Mouse (Mus musculus) intestine, postnatal 0 days (tissue): ENCODE results near the gene Tspan11. TPM values are rescaled to one million over a fixed set of nuclear protein-coding genes. Genes with fewer than 3 reads are reported as not detected.

Experiments used
- ATAC-seq: fragments of 200-750 bp; cut with Nextera tagmentation; 2 replicates; pipeline ENCODE4 v1.8.0; 2017; ENCODE audit warnings: mild to moderate bottlenecking, moderate TSS enrichment, moderate library complexity
- H3K27ac ChIP-seq: fragments of 300-500 bp; sonication (generic); 2 replicates; pipeline ENCODE4 v1.5.1; 2014; ENCODE audit warnings: mild to moderate bottlenecking, low read depth, low read length, moderate library complexity
- H3K27me3 ChIP-seq: fragments of 300-500 bp; sonication (generic); replicated peaks from 2 replicates; pipeline ENCODE4 v1.6.1; 2014; ENCODE audit warnings: low read length, mixed read lengths; ENCODE audit not compliant: control insufficient read depth, insufficient read depth
- H3K36me3 ChIP-seq: fragments of 300-500 bp; sonication (generic); 2 replicates; pipeline ENCODE4 v1.6.1; 2014; ENCODE audit warnings: mild to moderate bottlenecking, moderate library complexity; ENCODE audit not compliant: control insufficient read depth, insufficient read depth
- H3K4me1 ChIP-seq: fragments of 300-500 bp; sonication (generic); replicated peaks from 2 replicates; pipeline ENCODE4 v1.6.1; 2014; ENCODE audit warnings: antibody characterized with exemption, low read length, mixed read lengths; ENCODE audit not compliant: control insufficient read depth, insufficient read depth
- H3K4me2 ChIP-seq: fragments of 300-500 bp; sonication (generic); replicated peaks from 2 replicates; pipeline ENCODE4 v1.6.1; 2014; ENCODE audit warnings: low read depth, mild to moderate bottlenecking, moderate library complexity
- H3K4me3 ChIP-seq: fragments of 300-500 bp; sonication (generic); 2 replicates; pipeline ENCODE4 v1.5.1; 2014; ENCODE audit warnings: low read depth, low read length
- H3K9ac ChIP-seq: fragments of 300-500 bp; sonication (generic); 2 replicates; pipeline ENCODE4 v1.6.1; 2014; ENCODE audit warnings: mild to moderate bottlenecking, low read depth, low read length
- H3K9me3 ChIP-seq: fragments of 300-500 bp; sonication (generic); 2 replicates; pipeline ENCODE4 v1.6.1; 2016; ENCODE audit warnings: mixed run types; ENCODE audit not compliant: control insufficient read depth
- CTCF ChIP-seq: sonication (generic); IDR thresholded peaks from 2 replicates; pipeline ENCODE4 v1.5.1; 2016; ENCODE audit warnings: low read depth, mild to moderate bottlenecking, control low read depth, antibody characterized with exemption, moderate library complexity
- WGBS: fragments of 180-500 bp; shearing (Covaris S2); extraction: QIAGEN DNeasy Blood & Tissue Kit; methylation state at CpG from one replicate; pipeline ENCODE4 v1.1.7; 2014; 5-methylcytosine and 5-hydroxymethylcytosine counted together
- polyA plus RNA-seq: library from polyadenylated mRNA; unstranded; fragments of >200 nt; fragmentation: Nextera tagmentation; extraction: Ambion mirVana; gene quantifications from 2 replicates; pipeline ENCODE4 v1.2.1, GENCODE M21; 2015

Gene Tspan11
- polyA plus RNA-seq, 1 experiment from 2014 or later = 2.7 TPM

DNA sequence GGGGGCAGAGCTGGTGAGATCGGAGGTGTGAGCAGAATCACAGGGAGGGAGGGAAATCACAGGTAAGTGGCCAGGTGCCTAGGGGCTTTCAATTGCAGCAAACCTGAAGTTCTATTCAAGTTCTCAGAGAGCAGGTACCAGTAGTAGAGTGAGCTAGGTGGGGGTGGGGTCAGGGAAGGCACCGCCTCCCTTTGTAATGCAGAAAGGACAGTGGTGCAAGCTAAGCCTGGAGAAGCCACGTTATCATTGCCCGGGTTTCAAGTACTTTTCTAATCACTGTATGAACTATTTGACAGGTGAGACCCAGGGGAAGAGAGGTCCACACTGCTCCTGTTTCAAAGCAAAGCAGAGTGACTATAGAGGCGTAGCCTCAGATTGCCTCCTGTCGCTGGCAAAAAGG, 6.2 kb downstream of the Tspan11 start:
- Histone ChIP-seq H3K27ac (no peak overlapping the region), H3K4me3 (no peak overlapping the region), H3K9me3 (no peaks in the 10 kb centered on the region), H3K36me3 (no peaks in the 10 kb centered on the region), H3K27me3 (no peaks in the 10 kb centered on the region), H3K4me2 (no peak overlapping the region), H3K4me1 (no peaks in the 10 kb centered on the region), H3K9ac (no peak overlapping the region)
- 30% methylated on average over 6 of the region's 6 CpGs for WGBS
- no peak for TF ChIP-seq CTCF
- ATAC-seq = no peak

DNA sequence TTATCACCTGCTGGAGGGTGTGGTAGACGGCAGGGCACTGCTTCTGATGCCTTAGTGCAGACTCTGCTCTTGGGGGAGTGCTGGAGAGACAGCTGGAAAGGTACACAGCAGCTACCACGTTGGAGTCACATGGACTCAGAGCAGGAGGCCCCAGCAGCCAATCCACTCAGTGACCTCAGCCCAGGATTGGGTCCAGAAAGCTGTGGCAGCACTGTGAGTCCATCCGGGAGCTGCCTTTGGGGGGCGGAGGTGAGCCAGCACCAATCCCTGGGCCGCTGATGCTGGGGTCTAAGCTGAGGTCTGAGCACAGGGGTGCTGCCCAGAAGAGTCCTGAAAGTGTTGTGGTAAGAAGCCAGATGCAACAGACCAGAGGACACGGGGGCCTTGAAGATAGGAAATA, 7.6 kb downstream of the Tspan11 start:
- TF ChIP-seq CTCF = no peak
- Histone ChIP-seq H3K27me3 (no peaks in the 10 kb centered on the region), H3K36me3 (no peaks in the 10 kb centered on the region), H3K9me3 (no peaks in the 10 kb centered on the region), H3K9ac (no peak overlapping the region), H3K4me2 (no peak overlapping the region), H3K4me3 (no peak overlapping the region), H3K4me1 (no peaks in the 10 kb centered on the region), H3K27ac (no peak overlapping the region)
- 25% methylated on average over 6 of the region's 6 CpGs for WGBS
- ATAC-seq = no peak

DNA sequence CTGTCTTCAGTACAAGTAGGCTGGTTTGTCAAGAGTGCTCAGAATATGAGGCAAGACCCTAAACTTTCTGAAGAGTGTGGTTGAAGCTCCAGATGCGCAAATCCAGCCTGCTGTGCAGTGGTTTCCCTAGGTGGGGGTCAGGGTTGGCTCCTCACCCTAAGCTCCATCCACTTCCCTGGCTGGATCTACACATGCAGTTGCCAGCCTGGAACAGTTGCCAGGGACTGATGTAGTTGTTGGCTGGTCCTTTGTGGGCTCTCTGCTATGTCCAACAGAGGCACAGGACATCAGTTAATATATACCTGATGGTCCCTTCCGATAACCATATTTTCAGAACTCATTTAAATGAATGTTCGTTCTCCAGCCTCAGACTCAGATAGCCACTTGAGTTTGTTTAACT, 9.0 kb downstream of the Tspan11 start:
- Histone ChIP-seq H3K36me3 (no peaks in the 10 kb centered on the region), H3K27me3 (no peaks in the 10 kb centered on the region), H3K9me3 (no peaks in the 10 kb centered on the region), H3K27ac (no peak overlapping the region), H3K4me2 (no peak overlapping the region), H3K4me3 (no peak overlapping the region), H3K4me1 (no peaks in the 10 kb centered on the region), H3K9ac (no peak overlapping the region)
- 65% methylated on average over 3 of the region's 3 CpGs for WGBS
- no peak for TF ChIP-seq CTCF
- no peak for ATAC-seq

DNA sequence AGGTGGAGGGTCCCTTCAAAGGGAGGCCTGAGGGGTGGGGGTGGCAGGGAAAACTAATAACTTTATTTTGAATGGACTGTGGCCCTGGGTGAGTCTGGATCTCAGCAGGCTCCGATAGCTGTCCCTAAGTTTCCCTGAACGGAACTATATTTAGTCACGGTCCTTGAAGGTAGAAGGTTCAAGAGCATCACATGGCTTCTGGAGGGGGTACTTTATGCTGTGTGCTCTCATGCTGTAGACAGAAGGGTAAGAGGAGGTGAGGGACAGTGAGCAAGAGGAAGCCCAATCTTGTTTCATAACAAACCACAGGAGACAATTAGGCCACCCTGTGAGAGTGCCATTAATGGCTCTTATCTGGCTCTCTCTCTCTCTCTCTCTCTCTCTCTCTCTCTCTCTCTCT, 10.0 kb downstream of the Tspan11 start:
- 90% methylated on average over 3 of the region's 3 CpGs for WGBS
- ATAC-seq = no peak
- Histone ChIP-seq H3K36me3 (no peaks in the 10 kb centered on the region), H3K9ac (no peak overlapping the region), H3K9me3 (no peaks in the 10 kb centered on the region), H3K27ac (no peak overlapping the region), H3K4me3 (no peak overlapping the region), H3K4me2 (no peak overlapping the region), H3K27me3 (no peaks in the 10 kb centered on the region), H3K4me1 (no peaks in the 10 kb centered on the region)
- TF ChIP-seq CTCF = no peak

DNA sequence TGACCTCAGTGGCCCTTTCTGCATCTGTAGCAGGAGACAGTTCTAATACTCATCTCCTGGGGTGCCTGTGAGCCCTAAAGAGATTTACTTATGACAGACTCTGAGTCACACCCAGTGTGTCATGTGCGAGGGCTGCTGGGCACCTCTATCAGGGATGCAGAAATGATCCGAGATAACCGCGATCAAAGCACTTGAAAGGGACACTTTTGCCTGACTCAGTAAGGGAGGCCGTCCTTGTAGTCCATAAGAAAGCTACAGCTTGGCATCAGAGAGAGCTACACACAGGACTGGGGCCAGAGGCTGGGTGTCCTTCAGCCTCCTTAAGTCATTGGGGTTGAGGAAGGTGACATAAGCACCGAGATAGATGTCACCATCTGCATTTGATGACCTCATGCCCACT, 12.7 kb downstream of the Tspan11 start:
- TF ChIP-seq CTCF = no peak
- Histone ChIP-seq H3K9me3 (no peaks in the 10 kb centered on the region), H3K4me2 (no peak overlapping the region), H3K4me1 (no peaks in the 10 kb centered on the region), H3K36me3 (no peaks in the 10 kb centered on the region), H3K4me3 (no peak overlapping the region), H3K27me3 (no peaks in the 10 kb centered on the region), H3K27ac (no peak overlapping the region), H3K9ac (no peak overlapping the region)
- 78% methylated on average over 6 of the region's 6 CpGs for WGBS
- ATAC-seq = no peak

DNA sequence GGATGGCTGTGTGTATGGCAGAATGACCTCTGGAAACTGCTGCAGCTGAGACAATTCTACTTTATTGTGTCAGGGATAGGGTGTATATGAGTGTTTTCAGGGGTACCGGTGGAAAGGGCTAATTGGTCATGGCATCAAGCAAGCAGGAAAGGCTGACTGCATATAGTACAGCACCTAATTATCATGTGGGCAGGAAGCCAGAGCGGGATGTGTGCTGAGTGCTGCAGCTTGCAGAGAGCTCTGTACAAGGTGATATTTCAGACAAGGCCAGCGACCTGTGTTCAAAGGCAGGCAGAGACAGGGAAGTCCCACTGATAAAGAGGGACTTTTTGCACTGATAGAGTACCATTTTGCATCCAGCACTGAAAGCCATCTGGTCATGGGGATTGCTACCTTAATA, 13.9 kb downstream of the Tspan11 start:
- Histone ChIP-seq H3K27me3 (no peaks in the 10 kb centered on the region), H3K9ac (no peak overlapping the region), H3K27ac (no peak overlapping the region), H3K4me2 (no peak overlapping the region), H3K36me3 (no peaks in the 10 kb centered on the region), H3K4me1 (no peaks in the 10 kb centered on the region), H3K9me3 (no peaks in the 10 kb centered on the region), H3K4me3 (no peak overlapping the region)
- TF ChIP-seq CTCF = no peak
- no peak for ATAC-seq
- 76% methylated on average over 3 of the region's 3 CpGs for WGBS

DNA sequence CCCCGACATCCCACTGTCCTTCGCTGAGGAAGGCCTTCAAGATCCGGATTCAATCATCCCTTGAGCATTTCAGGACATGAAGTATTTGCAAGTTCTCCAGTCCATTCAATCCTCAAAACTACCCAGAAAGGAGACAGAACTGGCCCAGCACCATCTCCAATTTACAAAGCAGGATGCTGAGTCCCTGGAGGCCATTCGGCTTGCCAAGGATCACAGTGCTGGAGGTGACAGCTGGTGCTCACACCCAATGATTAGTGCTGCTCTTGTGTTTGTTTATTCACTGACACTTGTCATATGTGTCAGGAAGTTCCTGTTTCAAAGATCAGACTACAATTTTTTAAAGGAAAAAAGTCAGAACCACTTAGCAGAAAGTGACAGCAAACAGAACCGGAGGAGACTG, 14.3 kb downstream of the Tspan11 start:
- Histone ChIP-seq H3K27ac (no peak overlapping the region), H3K9ac (no peak overlapping the region), H3K36me3 (no peaks in the 10 kb centered on the region), H3K27me3 (no peaks in the 10 kb centered on the region), H3K4me3 (no peak overlapping the region), H3K9me3 (no peaks in the 10 kb centered on the region), H3K4me2 (no peak overlapping the region), H3K4me1 (no peaks in the 10 kb centered on the region)
- 77% methylated on average over 5 of the region's 5 CpGs for WGBS
- no peak for TF ChIP-seq CTCF
- ATAC-seq = no peak
